Mouse (Mus musculus) macrophage (primary cell): Measurements from ENCODE around the gene Olfr5. TPM values are rescaled to one million over a fixed set of nuclear protein-coding genes. Genes with fewer than 3 reads are reported as not detected.

ENCODE experiments used
- polyA plus RNA-seq: library from polyadenylated mRNA; stranded (reverse); fragments of 250-400 nt; gene quantifications from 3 replicates; pipeline ENCODE4 v1.2.4, GENCODE M21; 2018; ENCODE audit warnings: inconsistent platforms

Olfr5 gene
- polyA plus RNA-seq, 1 experiment from 2014 or later = not detected

Other genes with a start within 250 kb of the Olfr5 start
- not detected in 3 replicates for gene Epp13, start 234.2 kb downstream of the Olfr5 start, polyA plus RNA-seq
- 1.4 to 1.9 TPM (median 1.7 TPM) in 3 replicates for gene Zfp667, start 200.4 kb downstream of the Olfr5 start, polyA plus RNA-seq
- 1.3 to 3.0 TPM (median 1.3 TPM) in 3 replicates for gene Zfp583, start 155.7 kb downstream of the Olfr5 start, polyA plus RNA-seq
- 0.07 TPM in 1 of 3 replicates, not detected in the others for gene Gm3854, start 143.2 kb downstream of the Olfr5 start, polyA plus RNA-seq
- 1.2 to 3.1 TPM (median 1.7 TPM) in 3 replicates for gene Zfp78, start 123.7 kb downstream of the Olfr5 start, polyA plus RNA-seq
- gene Zfp28, start 103.6 kb downstream of the Olfr5 start, polyA plus RNA-seq = 6.1 to 7.1 TPM (median 6.9 TPM) in 3 replicates
- gene Smim17, start 88.2 kb downstream of the Olfr5 start, polyA plus RNA-seq = not detected in 3 replicates
- not detected in 3 replicates for gene Gm20715, start 76.7 kb downstream of the Olfr5 start, polyA plus RNA-seq
- gene Olfr1344, start 48.3 kb downstream of the Olfr5 start, polyA plus RNA-seq = not detected in 3 replicates
- not detected in 3 replicates for gene Olfr1336, start 30.8 kb downstream of the Olfr5 start, polyA plus RNA-seq
- gene Olfr1346, start 19.8 kb downstream of the Olfr5 start, polyA plus RNA-seq = not detected in 3 replicates
- gene Olfr1347, start 12.8 kb upstream of the Olfr5 start, polyA plus RNA-seq = not detected in 3 replicates
- not detected in 3 replicates for gene Olfr1348, start 21.8 kb upstream of the Olfr5 start, polyA plus RNA-seq
- gene Olfr1349, start 36.0 kb upstream of the Olfr5 start, polyA plus RNA-seq = not detected in 3 replicates
- gene Olfr1350, start 77.9 kb upstream of the Olfr5 start, polyA plus RNA-seq = not detected in 3 replicates
- not detected in 3 replicates for gene Zim1, start 209.5 kb upstream of the Olfr5 start, polyA plus RNA-seq
- gene Peg3, start 243.5 kb upstream of the Olfr5 start, polyA plus RNA-seq = not detected in 3 replicates
- gene Usp29, start 243.6 kb upstream of the Olfr5 start, polyA plus RNA-seq = not detected in 3 replicates